Mouse (Mus musculus): ENCODE measurements at regions not wholly inside any gene's neighbourhood (a gene's known extent, or its start where the extent isn't known, plus 50 kb on each side); places are given as distances from the start of the nearest gene placed in this dataset.

DNA sequence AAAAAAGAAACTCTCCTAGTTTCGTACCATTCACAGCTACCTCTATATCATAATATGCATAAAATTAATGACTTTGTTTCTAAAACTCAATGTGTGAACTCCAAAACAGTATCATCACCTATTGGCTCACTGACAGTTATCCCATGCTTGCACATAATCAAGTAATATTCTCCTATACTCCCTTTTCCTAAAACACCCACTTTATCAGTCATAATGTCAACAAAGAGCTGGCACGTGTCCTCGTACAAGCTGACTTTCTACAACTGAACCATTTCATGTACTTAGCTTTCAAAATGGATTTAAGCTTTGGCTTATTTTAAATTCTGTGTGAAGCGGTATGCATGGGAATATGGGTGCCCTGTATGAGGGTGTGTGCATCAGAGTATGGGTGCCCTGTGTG lies 58.0 kb upstream of the Golim4 start:
- H3K36me3 ChIP-seq (replicated peaks; ENCODE audit: insufficient read depth, low read length) = no peaks in the 10 kb centered on the region
- H3K4me3 ChIP-seq (ENCODE audit: low read depth, low read length) = no peak overlapping the region
- no peaks in the 10 kb centered on the region for H3K9me3 ChIP-seq (ENCODE audit: low read length)
- no peak for TF ChIP-seq CTCF (IDR thresholded peaks at IDR 0.05; ENCODE audit: low read depth)
- no peak for TF ChIP-seq EP300 (IDR thresholded peaks at IDR 0.05; ENCODE audit: low read depth)
- H3K4me1 ChIP-seq (ENCODE audit: insufficient read depth) = no peaks in the 10 kb centered on the region
- no peak overlapping the region for H3K27ac ChIP-seq (ENCODE audit: low read depth)
- no peak overlapping the region for H3K4me2 ChIP-seq (ENCODE audit: low read depth, low read length)
- DNase-seq (no peak), ATAC-seq (no peak)
- H3K9ac ChIP-seq (replicated peaks) = no peak overlapping the region
- no peaks in the 10 kb centered on the region for H3K27me3 ChIP-seq (ENCODE audit: insufficient read depth, low read length)
- 70% methylated on average over 4 of the region's 4 CpGs for WGBS (ENCODE audit: insufficient replicate concordance)

- Histone ChIP-seq H3K9me3 (ENCODE audit: low read length) (no peaks in the 10 kb centered on the region), H3K27ac (ENCODE audit: low read depth) (no peak overlapping the region), H3K4me3 (ENCODE audit: low read depth, low read length) (no peak overlapping the region), H3K36me3 (replicated peaks; ENCODE audit: insufficient read depth, low read length) (no peaks in the 10 kb centered on the region), H3K9ac (replicated peaks) (no peak overlapping the region), H3K27me3 (ENCODE audit: insufficient read depth, low read length) (no peaks in the 10 kb centered on the region), H3K4me1 (ENCODE audit: insufficient read depth) (no peaks in the 10 kb centered on the region), H3K4me2 (ENCODE audit: low read depth, low read length) (no peak overlapping the region)
- WGBS (ENCODE audit: insufficient replicate concordance) = 32% methylated on average over 3 of the region's 3 CpGs
- no peak for DNase-seq
- TF ChIP-seq CTCF (IDR thresholded peaks at IDR 0.05; ENCODE audit: low read depth) (peak; percentile 66), EP300 (IDR thresholded peaks at IDR 0.05; ENCODE audit: low read depth) (no peak)
- no peak for ATAC-seq
Measured at GRCm38 (mm10) chr3:76008564-76009183, 51.9 kb upstream of the Golim4 start.
